Mouse (Mus musculus): ENCODE results near the gene Lrrc61.

DNA sequence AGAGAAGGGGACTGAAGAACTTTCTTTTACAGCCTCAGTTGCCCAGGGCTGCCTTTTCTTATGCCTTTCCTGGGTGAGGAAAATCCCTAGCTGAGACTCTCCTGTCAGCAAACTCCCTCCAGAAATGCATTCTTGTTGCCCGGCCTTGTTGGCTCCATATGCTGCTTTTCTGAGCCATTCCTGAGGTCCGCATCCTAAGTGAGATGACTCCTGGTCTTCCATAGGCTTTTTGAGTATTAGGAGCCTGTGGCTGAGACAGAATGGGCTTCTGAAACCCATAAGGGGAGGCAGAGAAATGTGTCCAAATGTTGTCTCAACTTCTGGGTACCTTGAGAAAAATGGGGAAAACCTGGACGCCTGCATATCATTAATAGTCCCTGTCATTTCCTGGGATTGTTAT is 19.4 kb downstream of the Lrrc61 start:
- TF ChIP-seq GATA1 (IDR thresholded peaks at IDR 0.05; ENCODE audit: borderline replicate concordance, low read length) (no peak), FLI1 (IDR thresholded peaks at IDR 0.05; ENCODE audit: low read length) (no peak)
